Mouse (Mus musculus) adrenal gland, adult 8-10 months (tissue): ENCODE results near the gene Fxyd7. TPM values are rescaled to one million over a fixed set of nuclear protein-coding genes. Genes with fewer than 3 reads are reported as not detected.
A peak's percentile ranks its signal among the peaks of the same experiment; 100 is the strongest.

Source experiments
- DNase-seq: peaks from one replicate; pipeline ENCODE4 v3.0.0; 2022
- total RNA-seq, 4 experiments: library from RNA; stranded (reverse); gene quantifications; 2 replicates each; pipeline ENCODE4 v1.2.4; 2022

Gene Fxyd7
- total RNA-seq, 4 experiments from 2014 or later = 2.0 to 4.1 (median 2.3) TPM

DNA sequence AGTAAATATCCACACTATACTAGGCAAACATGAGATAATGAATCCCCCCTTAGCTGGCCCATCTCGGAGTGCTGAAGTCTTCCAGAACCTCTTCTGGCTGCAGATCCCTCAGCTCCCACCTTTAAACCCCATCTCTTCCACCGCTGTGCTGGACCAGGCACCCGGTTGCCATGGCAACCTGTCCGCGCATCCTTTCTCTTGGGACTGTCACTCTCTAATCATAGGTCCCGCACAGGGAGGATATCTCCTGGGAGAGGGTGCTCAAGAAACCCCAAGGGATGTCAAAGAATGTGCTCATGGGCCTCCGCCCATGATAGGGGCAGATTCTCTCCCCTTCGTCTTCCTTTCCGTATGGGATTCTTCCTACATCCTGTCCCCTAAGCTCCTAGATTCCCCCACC lies 346 bp downstream of the Fxyd7 start:
- no peak for DNase-seq

- DNase-seq = no peak
These were observed 780 bp downstream of the Fxyd7 start for GRCm38 (mm10) chr7:31050487-31050886.

- DNase-seq = no peak
These were observed 1.4 kb downstream of the Fxyd7 start for GRCm38 (mm10) chr7:31049846-31050281.

GRCm38 (mm10) chr7:31049135-31049845 lies 2.0 kb downstream of the Fxyd7 start:
- no peak for DNase-seq

DNA sequence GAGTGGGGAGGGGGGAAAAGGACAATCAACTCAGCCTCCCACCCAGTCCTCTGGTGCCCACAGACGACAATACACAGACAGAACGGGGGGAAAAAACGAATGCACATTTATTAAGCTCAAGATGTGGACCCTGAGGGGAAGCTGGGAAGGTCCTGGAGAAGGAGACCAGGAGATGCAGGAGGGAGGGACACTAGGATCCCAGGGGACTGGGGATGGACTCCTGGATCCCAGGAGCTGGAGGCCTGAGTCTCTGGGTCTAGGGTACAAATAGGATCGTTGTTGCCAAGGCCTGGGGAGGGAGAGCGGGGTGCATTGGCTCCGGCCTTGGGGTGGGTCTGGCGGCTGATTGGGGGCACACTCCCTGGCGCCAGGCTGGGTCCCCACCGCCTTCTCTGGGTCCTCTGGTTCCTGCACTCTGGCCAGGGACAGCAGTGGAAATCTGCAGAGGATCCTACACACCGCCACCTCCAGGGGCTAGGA lies 8.8 kb downstream of the Fxyd7 start, which contains the start of gene Fxyd5:
Gene Fxyd5 (minus strand): TSS at position 51 of the 480 bp plus-strand sequence.
- no peak for DNase-seq

GRCm38 (mm10) chr7:31041662-31042315 lies 9.5 kb downstream of the Fxyd7 start:
- DNase-seq = peak; percentile 54

DNA sequence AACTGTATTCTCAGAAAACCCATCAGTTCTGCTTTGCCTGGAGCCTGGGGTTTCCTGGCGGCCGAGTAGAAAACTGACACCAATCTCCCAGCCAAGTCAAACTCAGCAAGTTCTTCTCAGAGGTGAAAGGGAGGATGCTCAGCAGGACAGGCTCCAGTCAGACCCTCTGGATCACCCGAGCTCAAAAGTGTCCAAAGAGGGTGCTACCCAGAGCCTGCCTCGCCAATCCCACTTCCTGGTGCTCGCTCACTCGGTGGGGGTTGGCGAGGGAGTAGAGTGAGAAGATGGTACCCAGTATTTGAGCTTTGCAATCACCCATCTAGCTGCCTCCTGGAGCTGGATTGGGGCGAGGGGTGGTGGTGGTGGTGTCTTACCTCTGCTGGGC lies 10.3 kb downstream of the Fxyd7 start:
- no peak for DNase-seq

DNA sequence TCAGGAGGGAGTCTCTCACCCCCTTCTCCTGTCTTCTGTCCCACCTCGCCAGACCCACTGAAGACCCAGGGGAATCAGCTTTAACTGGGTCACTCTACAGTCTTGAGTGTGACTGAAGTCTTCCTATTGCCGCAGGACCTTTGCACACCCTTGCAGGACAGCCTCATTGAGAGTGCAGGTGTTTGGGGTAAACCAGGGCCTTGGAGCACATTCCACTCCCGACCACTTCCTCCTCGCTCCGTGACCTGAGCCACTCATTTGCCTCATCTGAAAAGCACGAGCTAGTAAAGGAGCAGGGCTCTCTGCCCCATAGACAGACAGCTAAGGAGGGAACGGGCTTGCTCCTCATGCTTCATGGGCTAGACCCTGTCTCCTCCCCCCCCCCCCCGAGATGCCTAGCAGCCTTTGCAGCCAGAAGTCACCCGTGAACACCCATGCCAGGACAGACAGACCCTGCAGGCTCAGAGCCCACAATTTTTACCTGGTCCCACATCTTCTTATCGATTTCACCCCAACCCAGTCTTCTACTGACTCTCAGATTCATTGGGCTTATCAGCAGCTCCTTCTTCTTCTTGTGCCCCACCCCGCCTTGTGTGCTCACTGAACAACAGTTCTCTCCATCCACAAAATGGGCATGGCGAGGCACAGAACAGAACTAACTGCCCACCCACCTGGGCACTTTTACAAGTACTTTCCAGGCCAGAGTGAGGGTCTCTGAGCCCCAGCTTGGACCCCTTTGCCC lies 10.8 kb downstream of the Fxyd7 start:
- no peak for DNase-seq

DNA sequence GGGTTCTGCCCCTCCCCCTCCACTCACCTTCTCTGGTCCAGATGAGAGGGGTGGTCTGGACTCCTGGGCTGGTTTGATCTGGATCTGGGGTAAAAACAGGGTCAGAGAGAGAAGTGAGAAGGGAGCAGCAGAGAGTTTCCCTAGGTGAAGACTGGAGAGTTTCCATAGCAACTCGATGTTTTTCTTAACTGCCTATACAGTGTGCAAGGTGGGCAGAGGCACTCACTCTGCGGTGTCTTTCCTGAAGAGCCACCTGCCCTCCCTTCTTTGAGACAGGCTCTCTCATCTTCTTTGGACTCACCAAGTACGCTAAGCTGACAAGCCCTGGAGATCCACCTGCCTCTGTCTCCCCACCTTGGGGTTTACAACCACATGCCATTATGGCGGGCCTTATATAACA lies 12.3 kb downstream of the Fxyd7 start:
- DNase-seq = no peak

DNA sequence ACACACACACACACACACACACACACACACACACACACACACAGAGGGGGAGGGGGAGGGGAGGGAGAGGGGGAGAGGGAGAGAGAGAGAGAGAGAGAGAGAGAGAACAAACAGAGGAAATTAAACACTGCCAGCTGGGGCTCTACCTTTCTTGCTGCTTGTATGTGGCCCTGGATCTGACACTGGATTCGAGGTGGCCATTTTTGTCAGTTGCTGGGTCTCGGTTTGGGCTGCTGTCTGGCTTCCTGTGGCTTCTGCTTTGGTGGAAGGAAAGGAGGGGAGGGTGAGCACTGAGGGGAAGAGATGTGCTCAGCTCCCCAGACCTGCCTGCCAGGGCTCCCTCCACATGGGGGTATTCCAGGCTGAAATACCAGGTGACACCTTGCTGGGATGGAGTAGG lies 13.6 kb downstream of the Fxyd7 start:
- no peak for DNase-seq

- no peak for DNase-seq
These were observed 14.3 kb downstream of the Fxyd7 start for GRCm38 (mm10) chr7:31036917-31037316.

GRCm38 (mm10) chr7:31035291-31035690 lies 16.0 kb downstream of the Fxyd7 start:
- DNase-seq = no peak

- DNase-seq = no peak
These were observed 16.5 kb downstream of the Fxyd7 start for GRCm38 (mm10) chr7:31034789-31035188.

GRCm38 (mm10) chr7:31033409-31034165 lies 17.7 kb downstream of the Fxyd7 start:
- DNase-seq = no peak

- DNase-seq = no peak
These were observed 19.5 kb downstream of the Fxyd7 start for GRCm38 (mm10) chr7:31031731-31032130.

- no peak for DNase-seq
These were observed 20.6 kb downstream of the Fxyd7 start for GRCm38 (mm10) chr7:31030717-31031116.

DNA sequence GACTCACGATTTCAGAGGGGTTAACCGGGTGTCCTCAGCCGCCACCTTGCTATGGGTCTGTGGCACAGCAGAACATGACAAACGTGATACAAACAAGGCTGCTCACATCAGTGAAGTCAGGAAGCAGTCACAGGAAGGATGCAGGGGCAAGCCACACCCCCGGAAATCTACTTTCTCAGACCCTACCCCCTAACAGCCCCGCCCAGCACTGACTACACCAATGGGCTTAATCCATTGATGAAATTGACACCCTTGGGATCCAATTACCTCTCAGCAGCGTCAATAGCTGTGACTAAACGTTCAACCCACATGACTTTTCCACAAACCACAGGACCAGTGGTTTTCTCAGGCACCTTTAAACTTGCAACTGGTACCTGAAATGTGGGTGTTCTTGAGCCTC lies 22.7 kb downstream of the Fxyd7 start:
- no peak for DNase-seq

DNA sequence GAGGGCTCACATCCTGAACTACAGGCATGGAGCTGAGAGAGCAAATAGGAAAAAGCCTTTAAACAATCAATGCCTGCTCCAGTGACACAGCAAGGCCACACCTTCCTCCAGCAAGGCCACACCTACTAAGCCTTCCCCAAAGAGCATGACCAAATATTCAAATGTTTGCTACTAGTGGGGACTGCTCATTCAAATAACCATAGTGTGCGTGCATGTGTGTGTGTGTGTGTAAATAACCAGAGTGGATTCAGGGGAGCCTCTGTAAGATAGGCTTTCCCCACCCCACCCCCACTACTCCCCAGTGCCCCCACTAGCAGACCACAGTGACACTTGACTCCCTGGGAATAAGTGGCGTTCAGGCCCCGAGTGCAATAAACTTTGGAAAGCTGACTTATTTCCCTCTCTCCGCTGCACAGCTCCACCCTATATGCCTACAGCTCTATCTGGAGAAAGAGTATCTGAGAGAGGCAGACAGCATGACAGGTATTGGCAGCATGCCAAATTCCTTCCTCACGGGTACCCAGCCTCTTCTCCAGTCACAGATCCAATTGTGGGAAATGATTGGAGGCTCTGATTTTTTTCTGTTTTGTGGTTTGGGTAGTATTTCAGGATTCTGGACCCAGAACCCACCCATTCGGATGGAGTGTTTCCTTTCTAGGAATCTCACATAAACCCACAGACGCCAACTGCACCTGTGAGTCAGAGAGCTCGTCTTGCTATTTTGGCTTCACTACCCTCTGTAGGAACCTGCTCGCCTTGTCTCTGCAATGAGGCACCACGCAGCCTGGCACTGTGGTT lies 34.0 kb downstream of the Fxyd7 start:
- no peak for DNase-seq

DNA sequence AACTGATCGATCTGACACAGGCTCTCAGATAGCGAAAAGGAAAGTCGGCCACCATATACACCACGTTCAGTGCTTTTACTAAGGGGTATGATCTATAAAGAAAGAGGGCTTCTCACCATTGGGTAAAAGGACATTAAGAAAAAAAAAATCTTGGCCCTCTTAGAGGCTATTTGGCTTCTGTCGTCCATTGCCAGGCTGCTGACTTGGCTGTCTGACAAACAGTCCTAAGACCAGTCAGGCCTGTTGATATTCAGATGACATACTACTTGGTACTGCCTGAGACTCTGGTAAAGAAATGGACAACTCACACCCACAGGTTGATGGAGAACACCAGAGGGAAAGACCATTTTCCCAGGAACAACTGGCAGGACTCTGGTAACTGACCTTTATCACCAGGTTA lies 38.3 kb downstream of the Fxyd7 start:
- DNase-seq = no peak

- DNase-seq = no peak
These were observed 42.4 kb downstream of the Fxyd7 start for GRCm38 (mm10) chr7:31008889-31009288.

DNA sequence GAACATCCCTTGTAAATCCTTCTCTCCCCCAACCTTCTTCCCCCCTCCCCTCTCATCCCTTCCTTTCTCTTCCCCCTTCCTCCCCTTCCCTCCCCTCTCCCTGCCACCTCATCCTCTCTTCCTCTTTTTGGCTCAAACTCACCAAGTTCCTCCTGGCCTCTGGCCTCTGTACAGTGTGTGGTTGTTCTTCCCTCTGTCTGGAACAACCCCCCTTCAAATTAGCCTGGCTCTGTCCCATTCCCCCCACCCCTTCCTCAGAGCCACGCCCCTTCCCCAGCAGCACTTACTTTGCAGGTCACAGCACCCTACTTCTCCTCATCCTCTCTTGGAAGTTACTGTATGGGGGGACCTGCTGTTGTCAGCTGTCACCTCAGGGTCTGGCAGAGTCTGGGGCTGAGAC lies 43.1 kb downstream of the Fxyd7 start:
- DNase-seq = no peak

GRCm38 (mm10) chr7:31007775-31008174 lies 43.5 kb downstream of the Fxyd7 start:
- DNase-seq = no peak
